Mouse (Mus musculus): Measurements from ENCODE around the gene Shc2.

Shc2 gene

DNA sequence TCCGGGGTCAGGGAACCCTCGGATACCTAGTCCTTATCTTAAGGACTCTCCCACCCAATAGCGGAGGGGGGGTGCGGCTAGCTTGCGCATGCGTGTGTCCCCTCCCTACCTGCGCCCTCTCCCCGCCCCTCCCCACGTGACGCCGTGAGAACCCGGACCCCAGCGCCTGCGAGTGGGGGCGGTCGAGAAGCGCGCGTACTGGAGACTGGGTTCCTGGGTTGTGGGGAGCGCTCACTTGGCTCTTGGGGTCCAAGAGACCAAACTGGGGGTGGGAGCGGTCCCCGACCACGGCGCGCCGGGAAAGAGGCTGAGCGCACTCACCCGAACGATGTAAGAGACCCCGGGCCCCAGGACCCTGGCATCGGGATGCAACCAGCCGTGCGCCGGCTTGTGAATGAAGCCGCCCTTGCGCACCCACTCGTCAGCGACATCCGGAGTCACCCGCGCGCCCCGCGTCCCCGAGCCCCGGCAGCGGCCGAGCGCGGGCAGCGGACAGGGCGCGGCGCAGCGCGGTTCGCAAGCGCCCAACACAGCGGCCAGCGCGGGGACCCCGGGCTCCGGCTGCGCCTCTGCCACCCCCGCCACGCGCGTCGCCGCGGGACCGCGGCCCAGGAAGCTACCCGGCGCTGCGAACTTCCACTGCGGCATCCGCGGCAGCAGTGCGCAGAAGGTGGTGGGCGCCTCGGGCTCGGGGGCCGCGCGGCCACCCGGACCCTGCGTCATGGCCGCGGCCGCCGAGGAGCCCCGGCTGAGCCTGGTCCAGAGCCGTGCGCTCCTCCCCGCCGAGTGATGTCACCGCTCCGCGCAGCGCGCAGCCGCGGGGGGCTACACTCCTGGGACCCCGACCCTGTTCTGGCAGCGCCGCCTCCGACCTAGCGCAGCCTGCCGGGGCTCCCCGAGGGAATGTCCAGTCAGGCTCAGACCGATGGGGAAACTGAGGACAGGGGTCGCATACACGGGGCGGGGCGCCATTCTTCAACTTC, at the start of gene Shc2:
Gene Shc2, minus strand, starts transcription at position 791 of the 983 bp plus-strand sequence.
- no peak for DNase-seq (ENCODE audit: low read depth)

GRCm38 (mm10) chr10:79687513-79687912, 49.8 kb upstream of the Shc2 start:
- DNase-seq (ENCODE audit: low read depth) = no peak

GRCm38 (mm10) chr10:79686691-79687090, 49.0 kb upstream of the Shc2 start:
- DNase-seq (ENCODE audit: low read depth) = no peak

DNA sequence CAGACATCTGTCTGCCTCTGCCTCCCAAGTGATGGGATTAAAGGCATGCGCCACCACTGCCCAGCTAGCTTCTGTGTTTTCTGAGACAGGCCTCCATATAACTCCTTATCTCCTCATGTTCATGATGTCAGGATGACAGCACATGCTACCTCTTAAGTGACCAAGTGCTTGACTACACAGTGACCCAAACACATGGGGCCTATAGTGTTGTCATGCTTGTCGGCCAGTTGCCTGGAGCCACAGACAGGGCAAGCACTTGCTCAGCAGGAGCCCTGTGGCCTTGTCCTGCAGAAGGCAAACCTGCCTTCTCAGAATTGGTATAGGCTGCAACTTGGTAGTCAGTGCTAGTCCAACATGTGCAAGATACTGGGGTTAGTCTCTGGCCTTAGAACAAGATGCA, 48.5 kb upstream of the Shc2 start:
- no peak for DNase-seq (ENCODE audit: low read depth)

DNA sequence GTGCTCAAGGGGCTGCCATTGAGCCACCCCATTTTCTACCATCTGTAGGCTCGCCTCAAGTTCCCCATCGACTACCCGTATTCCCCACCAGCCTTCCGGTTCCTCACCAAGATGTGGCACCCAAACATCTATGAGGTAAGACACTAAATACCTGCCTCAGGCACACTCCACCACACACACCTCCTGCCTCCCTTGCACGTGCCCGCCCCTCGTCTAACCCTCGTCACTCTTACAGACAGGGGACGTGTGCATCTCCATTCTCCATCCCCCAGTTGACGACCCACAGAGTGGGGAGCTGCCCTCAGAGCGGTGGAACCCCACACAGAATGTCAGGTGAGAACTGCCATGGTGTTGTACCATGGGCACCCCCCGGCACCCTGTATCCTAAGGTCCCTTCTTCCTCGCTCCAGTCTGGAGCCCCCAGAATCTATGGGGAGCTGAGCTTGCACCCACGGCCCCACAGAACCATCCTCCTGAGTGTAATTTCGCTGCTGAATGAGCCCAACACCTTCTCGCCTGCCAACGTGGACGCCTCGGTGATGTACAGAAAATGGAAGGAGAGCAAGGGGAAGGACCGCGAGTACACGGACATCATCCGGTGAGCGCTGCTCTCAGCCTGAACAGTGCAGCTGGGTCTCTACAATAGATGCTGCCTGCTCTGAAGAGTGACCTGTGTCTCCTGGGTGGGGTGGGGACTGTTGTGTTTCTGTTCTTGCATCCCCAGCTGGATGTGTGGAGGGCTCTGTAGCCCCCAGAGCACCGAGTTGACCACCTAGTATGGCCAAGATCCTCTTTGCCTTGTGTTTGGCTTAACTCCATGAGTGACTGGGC, 47.3 kb upstream of the Shc2 start:
- DNase-seq (ENCODE audit: low read depth) = no peak

DNA sequence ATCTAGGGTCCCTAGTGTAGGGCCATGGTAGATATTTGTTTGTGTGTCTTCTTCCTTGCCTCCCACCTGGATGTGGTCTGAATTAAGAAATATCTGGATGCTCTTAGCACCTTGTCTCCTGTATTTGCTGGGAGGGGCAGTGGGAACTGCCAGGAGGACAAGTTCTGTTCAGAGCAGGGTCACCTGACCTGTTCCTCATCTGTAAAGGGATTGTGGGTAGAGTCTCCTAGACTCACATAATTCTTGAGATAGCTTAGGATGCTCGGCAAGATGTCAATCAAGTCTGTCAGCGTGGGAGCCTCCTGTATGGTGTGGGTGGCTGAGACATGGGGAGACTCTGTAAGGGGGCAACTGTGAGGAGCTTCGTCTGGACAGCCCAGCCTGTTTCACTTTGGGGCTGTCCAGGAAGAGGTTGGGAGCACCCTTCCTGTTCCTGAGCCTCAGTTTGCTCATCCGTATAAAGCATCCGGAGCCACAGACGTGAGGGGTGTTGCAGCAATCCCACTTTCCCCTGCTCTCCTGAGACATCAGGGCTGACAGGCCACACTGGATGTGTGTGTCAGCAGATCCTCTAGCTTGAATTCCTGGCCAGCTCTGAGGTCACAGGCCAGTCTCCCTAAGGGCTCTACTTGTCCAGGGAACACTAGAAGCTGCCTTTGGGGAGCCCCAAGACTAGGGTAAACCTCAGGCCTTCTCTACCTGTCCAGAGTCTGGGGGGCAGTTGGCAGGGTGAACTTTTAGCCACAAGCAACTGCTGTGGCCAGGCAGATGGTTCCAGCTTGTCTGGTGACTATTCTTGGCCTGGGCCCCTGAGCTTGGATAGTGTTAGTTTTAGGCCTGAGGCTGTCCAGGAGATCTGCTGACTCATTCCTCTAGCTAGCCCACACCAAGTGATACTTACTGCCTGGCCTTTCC, 46.3 kb upstream of the Shc2 start:
- no peak for DNase-seq (ENCODE audit: low read depth)

- peak; percentile 74 for DNase-seq (ENCODE audit: low read depth)
Observed at GRCm38 (mm10) chr10:79682916-79683582, 45.3 kb upstream of the Shc2 start.

DNA sequence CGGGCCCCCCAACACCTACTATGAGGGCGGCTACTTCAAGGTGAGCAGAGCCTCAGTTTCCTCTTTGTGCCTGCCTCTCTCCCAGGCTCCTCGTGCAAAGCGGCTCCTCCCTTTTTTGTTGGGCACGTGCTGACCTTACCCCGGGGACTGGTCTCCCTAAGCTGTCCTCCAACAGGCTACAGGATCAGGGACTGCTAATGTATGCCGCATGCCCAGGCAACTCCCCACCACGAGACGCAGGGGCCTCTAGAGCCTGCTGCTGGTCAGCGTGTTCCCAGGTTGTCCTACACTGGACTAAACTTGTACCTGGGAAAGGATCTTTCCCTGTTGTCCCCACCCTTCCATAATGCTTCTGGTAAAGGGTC, 44.8 kb upstream of the Shc2 start:
- peak; percentile 55 for DNase-seq (ENCODE audit: low read depth)

DNA sequence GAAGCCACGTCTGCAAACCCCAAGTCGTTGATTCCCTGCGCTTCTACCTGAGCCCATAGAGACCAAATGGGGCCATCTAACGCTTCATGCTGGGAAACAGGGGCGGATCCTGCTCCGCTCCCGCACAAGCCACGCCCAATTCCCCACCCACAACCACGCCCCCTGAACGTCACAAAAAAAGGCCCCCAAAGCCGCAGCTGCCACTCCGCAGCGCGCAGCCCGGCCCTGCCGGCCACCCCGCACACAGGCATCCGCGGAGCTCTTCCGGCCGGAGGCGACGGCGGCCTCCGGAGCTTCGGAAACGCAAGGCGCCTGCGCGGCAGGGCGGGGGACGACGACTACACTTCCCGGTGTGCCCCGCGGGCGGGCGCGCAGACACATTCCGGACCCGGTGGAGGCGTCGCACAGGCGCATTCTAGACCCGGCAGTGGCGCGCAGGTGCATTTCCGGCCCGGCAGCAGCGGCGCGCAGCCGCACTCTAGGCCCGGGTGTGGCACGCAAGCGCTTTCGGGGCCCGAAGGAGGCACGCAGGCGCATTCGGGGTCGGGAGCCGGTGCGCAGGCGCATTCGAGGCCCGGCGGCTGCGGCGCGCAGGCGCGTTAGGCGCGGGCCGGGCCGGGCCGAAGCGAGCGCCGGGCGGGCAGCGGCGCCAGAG, 44.0 kb upstream of the Shc2 start, which contains the start of gene Cdc34:
Gene Cdc34, plus strand, starts transcription at position 605 of the 655 bp plus-strand sequence.
- DNase-seq (ENCODE audit: low read depth) = peak; percentile 98

DNA sequence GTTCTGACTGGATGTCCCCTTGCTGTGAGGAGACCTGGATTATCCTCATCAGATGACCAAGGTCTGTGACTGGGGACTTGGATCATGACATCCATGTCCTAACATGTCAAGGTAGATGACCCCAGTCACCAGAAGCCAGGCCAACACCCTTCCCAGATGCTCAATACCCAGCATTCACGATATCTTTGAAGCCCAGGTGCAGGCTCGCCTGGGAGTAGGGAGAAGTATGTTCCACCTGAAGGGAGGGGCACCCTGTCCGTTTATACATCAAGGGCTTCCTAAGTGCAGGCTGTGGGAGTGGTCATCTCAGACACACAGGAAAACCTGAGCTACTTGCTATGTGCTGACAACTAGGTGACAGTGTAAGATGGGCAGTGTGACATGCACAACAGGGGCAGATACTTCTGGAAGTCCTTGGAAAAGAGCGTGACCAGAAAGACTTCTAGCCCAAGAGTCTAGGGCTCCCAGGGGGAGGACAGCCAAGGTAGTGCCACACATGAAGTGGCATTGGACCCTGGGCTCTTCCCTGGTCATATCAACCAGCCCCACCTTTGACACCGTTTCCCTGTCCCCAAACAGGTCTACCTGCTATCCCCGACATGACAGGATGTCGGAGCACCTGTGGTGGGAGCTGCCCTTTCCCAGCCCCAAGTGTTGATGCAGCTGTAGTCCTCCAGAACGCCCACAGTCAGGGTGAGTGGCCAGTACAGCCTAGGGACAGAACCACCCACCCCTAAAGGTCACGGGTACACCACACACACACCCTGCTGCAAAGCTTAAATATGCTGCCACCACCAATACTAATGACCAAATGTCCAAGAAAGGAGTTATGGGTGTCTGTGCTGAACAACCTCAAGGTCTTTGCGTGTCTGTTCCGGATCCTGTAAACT, 43.1 kb upstream of the Shc2 start:
- peak; percentile 33 for DNase-seq (ENCODE audit: low read depth)

DNA sequence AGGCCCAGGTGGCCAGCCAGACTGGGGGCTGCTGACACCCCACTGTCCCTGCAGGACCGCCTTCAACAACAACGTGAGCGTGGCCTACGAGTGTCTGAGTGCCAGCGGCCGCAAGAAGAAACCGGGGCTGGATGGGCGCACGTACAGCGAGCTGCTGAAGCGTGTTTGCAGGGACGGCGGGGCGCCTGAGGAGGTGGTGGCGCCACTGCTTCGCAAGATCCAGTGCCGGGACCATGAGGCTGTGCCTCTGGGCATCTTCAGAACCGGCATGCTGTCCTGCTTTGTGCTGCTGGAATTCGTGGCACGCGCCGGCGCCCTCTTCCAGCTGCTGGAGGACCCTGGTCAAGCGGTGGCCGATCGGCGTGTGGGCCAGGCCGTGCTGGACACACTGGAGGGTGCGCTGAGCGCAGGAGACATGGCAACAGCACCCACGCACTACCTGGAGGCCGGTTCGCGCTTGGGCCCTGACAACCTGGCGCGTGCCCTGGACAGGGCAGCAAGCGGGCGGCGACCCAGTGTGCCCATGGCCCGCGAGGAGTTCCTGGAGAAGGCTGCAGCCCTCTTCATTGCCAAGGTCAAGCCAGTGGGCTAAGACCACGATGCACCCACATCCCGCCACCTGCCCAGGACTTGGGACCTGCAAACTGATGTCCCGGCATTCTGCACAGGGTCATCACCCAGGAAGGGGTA, 37.8 kb upstream of the Shc2 start:
- DNase-seq (ENCODE audit: low read depth) = no peak

DNA sequence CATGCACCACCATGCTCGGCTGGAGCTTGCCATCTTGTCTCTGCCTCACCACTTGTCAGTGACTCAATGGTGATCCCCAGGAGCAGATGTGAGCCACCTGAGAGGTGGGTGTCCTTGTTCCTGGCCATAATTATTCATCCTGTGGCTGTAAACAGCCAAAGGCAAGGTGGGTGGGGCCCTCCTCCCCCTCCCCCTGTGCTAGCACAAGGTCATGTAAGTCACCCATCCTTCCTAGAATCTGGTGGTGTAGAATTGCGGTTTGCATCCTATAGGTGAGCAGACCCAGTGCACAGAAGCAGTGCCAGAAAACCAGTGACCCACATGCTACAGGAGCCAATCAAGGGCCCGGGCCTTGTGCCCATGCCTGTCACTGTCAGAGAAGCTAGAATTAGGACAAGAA, 35.3 kb upstream of the Shc2 start:
- DNase-seq (ENCODE audit: low read depth) = no peak

DNA sequence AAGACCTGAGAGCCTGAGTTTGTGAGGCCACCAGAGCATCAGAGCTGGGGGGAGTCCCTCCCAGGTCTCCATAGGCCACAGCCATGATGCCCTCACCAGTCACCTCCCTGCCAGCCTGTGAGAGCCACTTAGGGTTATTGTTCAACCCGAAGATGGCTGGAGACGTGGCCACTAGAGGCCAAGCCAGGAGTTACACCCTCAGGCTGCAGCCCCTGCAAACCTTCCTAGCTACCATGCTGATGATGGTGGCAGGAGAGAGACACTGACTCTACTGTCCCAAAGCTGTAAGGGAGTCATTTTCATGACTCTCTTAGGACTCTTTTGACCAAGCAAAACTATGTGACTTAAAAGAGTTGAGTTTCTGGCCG, 34.4 kb upstream of the Shc2 start:
- DNase-seq (ENCODE audit: low read depth) = peak; percentile 19

DNA sequence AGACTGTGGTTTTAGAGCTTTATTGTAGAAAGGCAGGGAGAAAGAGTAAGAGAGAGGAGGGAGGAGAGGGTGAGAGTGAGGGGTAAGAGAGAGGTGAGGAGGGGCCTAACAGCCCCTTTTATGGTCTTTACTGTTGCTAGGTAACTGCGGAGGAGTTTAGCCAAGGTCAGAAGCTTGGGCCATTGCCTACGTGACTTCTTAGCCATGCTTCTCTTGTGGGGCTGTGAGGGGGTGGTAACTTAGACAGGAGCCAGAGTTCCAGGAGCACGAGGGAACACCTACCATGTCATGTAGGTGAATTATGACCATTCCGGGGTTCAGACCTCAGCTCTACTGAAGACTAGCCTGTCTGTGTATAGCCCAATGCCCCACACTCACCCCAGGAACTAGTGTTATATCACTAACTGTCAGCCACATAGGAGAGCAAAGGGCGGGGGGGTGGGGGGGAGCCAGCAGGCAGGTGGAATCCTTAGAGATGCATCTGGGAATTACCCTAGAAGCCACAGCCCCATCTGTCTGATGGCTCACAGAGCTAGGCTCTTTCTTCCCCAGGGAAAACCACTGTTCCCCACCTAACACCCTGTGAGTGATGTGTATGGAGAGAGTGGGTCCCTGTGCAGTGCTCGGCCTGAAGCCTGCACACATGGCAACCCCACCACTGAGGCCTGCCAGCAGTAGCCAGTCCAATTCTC, 33.8 kb upstream of the Shc2 start:
- no peak for DNase-seq (ENCODE audit: low read depth)

GRCm38 (mm10) chr10:79670071-79670888, 32.6 kb upstream of the Shc2 start:
- no peak for DNase-seq (ENCODE audit: low read depth)

DNA sequence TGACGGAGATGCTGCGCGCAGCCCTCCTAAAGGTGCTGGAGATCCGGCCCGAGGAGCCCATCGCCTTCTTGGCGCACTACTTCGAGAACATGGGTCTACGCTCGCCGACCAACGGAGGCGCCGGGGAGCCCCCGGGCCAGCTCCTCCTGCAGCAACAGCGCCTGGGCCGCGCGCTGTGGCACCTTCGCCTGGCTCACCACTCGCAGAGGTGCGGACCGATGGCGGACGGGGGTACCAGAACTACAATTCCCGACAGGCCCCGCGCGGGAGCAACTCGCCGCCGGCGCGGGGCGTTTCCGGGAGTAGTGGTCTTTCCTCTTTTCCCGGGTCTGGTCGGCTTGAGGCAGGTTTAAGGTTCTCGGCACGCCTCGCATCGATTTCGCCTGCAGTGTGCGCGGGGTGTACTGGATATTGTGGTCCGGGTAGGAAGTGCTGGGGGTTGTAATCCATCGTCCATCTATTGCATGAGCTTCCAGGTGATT, 31.9 kb upstream of the Shc2 start:
- peak; percentile 85 for DNase-seq (ENCODE audit: low read depth)

GRCm38 (mm10) chr10:79668771-79669575, 31.3 kb upstream of the Shc2 start, which contains the start of gene Tpgs1:
Tpgs1 (plus strand) TSS chr10:79669369.
- DNase-seq (ENCODE audit: low read depth) = peak; percentile 97

Measured in induced T-regulatory cell, adult 2 months (primary cell).